Mouse (Mus musculus): ENCODE data around the gene Stil. TPM values are rescaled to one million over a fixed set of nuclear protein-coding genes. Genes with fewer than 3 reads are reported as not detected.

Stil gene
- polyA plus RNA-seq, 1 experiment: 8.1 TPM

GRCm38 (mm10) chr4:115071668-115072067 is 71.7 kb downstream of the Stil start:
- Histone ChIP-seq H3K4me1 (replicated peaks; ENCODE audit: control insufficient read depth, insufficient read depth, low read length) (peaks cover 14% of the 10 kb centered on the region), H3K36me3 (ENCODE audit: control insufficient read depth, insufficient read depth, low read length) (no peaks in the 10 kb centered on the region)
- WGBS: 38% methylated on average over 1 of the region's 1 CpGs

GRCm38 (mm10) chr4:115074789-115075188 is 74.8 kb downstream of the Stil start:
- H3K4me1 ChIP-seq (replicated peaks; ENCODE audit: control insufficient read depth, insufficient read depth, low read length): peaks cover 14% of the 10 kb centered on the region
- DNase-seq: no peak
- H3K27me3 ChIP-seq (ENCODE audit: control insufficient read depth, insufficient read depth, low read length): no peaks in the 10 kb centered on the region
- no peak overlapping the region for H3K27ac ChIP-seq (ENCODE audit: control insufficient read depth, insufficient read depth, low read length)
- H3K4me3 ChIP-seq (ENCODE audit: control insufficient read depth, insufficient read depth, low read length): no peak overlapping the region
- H3K36me3 ChIP-seq (ENCODE audit: control insufficient read depth, insufficient read depth, low read length): no peaks in the 10 kb centered on the region
- 97% methylated on average over 1 of the region's 1 CpGs for WGBS
- TF ChIP-seq CTCF (IDR thresholded peaks at IDR 0.05; ENCODE audit: borderline replicate concordance, control insufficient read depth, extremely low read depth, insufficient read depth, low read length, poor library complexity) (no peak), POLR2A (IDR thresholded peaks at IDR 0.05; ENCODE audit: control insufficient read depth, extremely low read depth, insufficient read depth, low read length, poor library complexity) (no peak)

More at GRCm38 (mm10) chr4:115071668-115072067, 71.7 kb downstream of the Stil start:
- no peak overlapping the region for H3K27ac ChIP-seq (ENCODE audit: control insufficient read depth, insufficient read depth, low read length)
- TF ChIP-seq CTCF (IDR thresholded peaks at IDR 0.05; ENCODE audit: borderline replicate concordance, control insufficient read depth, extremely low read depth, insufficient read depth, low read length, poor library complexity): no peak
- TF ChIP-seq POLR2A (IDR thresholded peaks at IDR 0.05; ENCODE audit: control insufficient read depth, extremely low read depth, insufficient read depth, low read length, poor library complexity): no peak
- no peak for DNase-seq
- H3K4me3 ChIP-seq (ENCODE audit: control insufficient read depth, insufficient read depth, low read length): no peak overlapping the region
- H3K27me3 ChIP-seq (ENCODE audit: control insufficient read depth, insufficient read depth, low read length): no peaks in the 10 kb centered on the region

- peak; percentile 44 for DNase-seq
- Histone ChIP-seq H3K4me1 (replicated peaks; ENCODE audit: control insufficient read depth, insufficient read depth, low read length) (peaks cover 14% of the 10 kb centered on the region), H3K36me3 (ENCODE audit: control insufficient read depth, insufficient read depth, low read length) (no peaks in the 10 kb centered on the region), H3K27ac (ENCODE audit: control insufficient read depth, insufficient read depth, low read length) (peak overlapping the region; percentile 12), H3K27me3 (ENCODE audit: control insufficient read depth, insufficient read depth, low read length) (no peaks in the 10 kb centered on the region), H3K4me3 (ENCODE audit: control insufficient read depth, insufficient read depth, low read length) (no peak overlapping the region)
- TF ChIP-seq CTCF (IDR thresholded peaks at IDR 0.05; ENCODE audit: borderline replicate concordance, control insufficient read depth, extremely low read depth, insufficient read depth, low read length, poor library complexity) (no peak), POLR2A (IDR thresholded peaks at IDR 0.05; ENCODE audit: control insufficient read depth, extremely low read depth, insufficient read depth, low read length, poor library complexity) (no peak)
- WGBS: 27% methylated on average over 3 of the region's 3 CpGs
These were observed 75.4 kb downstream of the Stil start for GRCm38 (mm10) chr4:115075204-115075915.

GRCm38 (mm10) chr4:115078892-115079820 is 79.2 kb downstream of the Stil start:
- Histone ChIP-seq H3K27me3 (ENCODE audit: control insufficient read depth, insufficient read depth, low read length) (no peaks in the 10 kb centered on the region), H3K27ac (ENCODE audit: control insufficient read depth, insufficient read depth, low read length) (no peak overlapping the region), H3K4me3 (ENCODE audit: control insufficient read depth, insufficient read depth, low read length) (no peak overlapping the region), H3K4me1 (replicated peaks; ENCODE audit: control insufficient read depth, insufficient read depth, low read length) (peaks cover 14% of the 10 kb centered on the region), H3K36me3 (ENCODE audit: control insufficient read depth, insufficient read depth, low read length) (no peaks in the 10 kb centered on the region)
- no peak for DNase-seq
- TF ChIP-seq CTCF (IDR thresholded peaks at IDR 0.05; ENCODE audit: borderline replicate concordance, control insufficient read depth, extremely low read depth, insufficient read depth, low read length, poor library complexity) (no peak), POLR2A (IDR thresholded peaks at IDR 0.05; ENCODE audit: control insufficient read depth, extremely low read depth, insufficient read depth, low read length, poor library complexity) (no peak)
- WGBS: 93% methylated on average over 10 of the region's 10 CpGs

- no peaks in the 10 kb centered on the region for H3K36me3 ChIP-seq (ENCODE audit: control insufficient read depth, insufficient read depth, low read length)
- H3K27ac ChIP-seq (ENCODE audit: control insufficient read depth, insufficient read depth, low read length): no peak overlapping the region
- peaks cover 11% of the 10 kb centered on the region for H3K4me1 ChIP-seq (replicated peaks; ENCODE audit: control insufficient read depth, insufficient read depth, low read length)
- WGBS: 90% methylated on average over 5 of the region's 5 CpGs
- TF ChIP-seq POLR2A (IDR thresholded peaks at IDR 0.05; ENCODE audit: control insufficient read depth, extremely low read depth, insufficient read depth, low read length, poor library complexity): no peak
- TF ChIP-seq CTCF (IDR thresholded peaks at IDR 0.05; ENCODE audit: borderline replicate concordance, control insufficient read depth, extremely low read depth, insufficient read depth, low read length, poor library complexity): no peak
- H3K27me3 ChIP-seq (ENCODE audit: control insufficient read depth, insufficient read depth, low read length): no peaks in the 10 kb centered on the region
- no peak for DNase-seq
- no peak overlapping the region for H3K4me3 ChIP-seq (ENCODE audit: control insufficient read depth, insufficient read depth, low read length)
These were observed 79.9 kb downstream of the Stil start for GRCm38 (mm10) chr4:115079821-115080349.

GRCm38 (mm10) chr4:115083031-115083430 is 83.1 kb downstream of the Stil start:
- Histone ChIP-seq H3K27ac (ENCODE audit: control insufficient read depth, insufficient read depth, low read length) (no peak overlapping the region), H3K36me3 (ENCODE audit: control insufficient read depth, insufficient read depth, low read length) (no peaks in the 10 kb centered on the region), H3K27me3 (ENCODE audit: control insufficient read depth, insufficient read depth, low read length) (no peaks in the 10 kb centered on the region), H3K4me3 (ENCODE audit: control insufficient read depth, insufficient read depth, low read length) (no peak overlapping the region), H3K4me1 (replicated peaks; ENCODE audit: control insufficient read depth, insufficient read depth, low read length) (no peaks in the 10 kb centered on the region)
- no peak for TF ChIP-seq CTCF (IDR thresholded peaks at IDR 0.05; ENCODE audit: borderline replicate concordance, control insufficient read depth, extremely low read depth, insufficient read depth, low read length, poor library complexity)
- TF ChIP-seq POLR2A (IDR thresholded peaks at IDR 0.05; ENCODE audit: control insufficient read depth, extremely low read depth, insufficient read depth, low read length, poor library complexity): no peak
- 96% methylated on average over 3 of the region's 3 CpGs for WGBS
- no peak for DNase-seq

All from thymus, adult 2 months (tissue).